Mouse (Mus musculus) bone marrow macrophage, adult 2 months (primary cell): ENCODE data around the gene Crk.

Experiments used
- CTCF ChIP-seq: IDR thresholded peaks from 2 replicates; pipeline ENCODE4 v1.5.1; 2012; ENCODE audit warnings: low read depth, mild to moderate bottlenecking, low read length, moderate library complexity
- POLR2A ChIP-seq: IDR thresholded peaks from 2 replicates; pipeline ENCODE4 v1.6.1; 2012; ENCODE audit warnings: mild to moderate bottlenecking, low read depth, low read length, borderline replicate concordance

- TF ChIP-seq CTCF (no peak), POLR2A (no peak)
Observed at GRCm38 (mm10) chr11:75700557-75700956, 21.5 kb downstream of the Crk start.
